Mouse (Mus musculus): ENCODE data around the gene Lim2. TPM values are rescaled to one million over a fixed set of nuclear protein-coding genes. Genes with fewer than 3 reads are reported as not detected.
A peak's percentile ranks its signal among the peaks of the same experiment; 100 is the strongest.

Gene Lim2
- polyA plus RNA-seq, 1 experiment from 2014 or later: not detected

DNA sequence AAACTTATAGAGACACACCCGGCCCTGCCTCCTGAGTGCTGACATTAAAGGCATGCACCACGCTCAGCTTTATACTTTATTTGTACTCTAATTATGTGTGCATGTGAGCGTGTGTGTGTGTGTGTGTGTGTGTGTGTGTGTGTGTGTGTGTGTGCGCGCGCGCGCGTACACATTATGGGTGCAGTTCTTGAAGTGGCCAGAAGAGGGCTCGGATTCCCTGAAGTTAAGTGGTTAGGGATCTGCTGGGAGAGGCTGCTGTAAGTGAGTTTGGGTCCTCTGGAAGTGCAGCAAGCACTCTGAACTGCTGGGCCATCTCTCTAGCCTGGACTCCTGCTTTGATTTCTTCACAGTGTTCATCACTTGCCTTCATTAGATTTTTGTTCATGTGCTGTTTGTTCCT is 10.2 kb upstream of the Lim2 start:
- WGBS: 91% methylated on average over 10 of the region's 10 CpGs
- no peaks in the 10 kb centered on the region for H3K36me3 ChIP-seq (ENCODE audit: control insufficient read depth, insufficient read depth)
- no peak overlapping the region for H3K27ac ChIP-seq (ENCODE audit: low read length)
- H3K9ac ChIP-seq (replicated peaks; ENCODE audit: low read depth, low read length): no peak overlapping the region
- no peaks in the 10 kb centered on the region for H3K27me3 ChIP-seq (replicated peaks; ENCODE audit: control insufficient read depth, insufficient read depth, low read length)
- no peak for ATAC-seq
- H3K4me1 ChIP-seq (replicated peaks; ENCODE audit: control insufficient read depth, insufficient read depth, low read length): no peaks in the 10 kb centered on the region
- no peak overlapping the region for H3K4me2 ChIP-seq (ENCODE audit: low read length)
- H3K4me3 ChIP-seq (replicated peaks; ENCODE audit: low read length): no peak overlapping the region
- H3K9me3 ChIP-seq (ENCODE audit: control insufficient read depth, low read length): no peaks in the 10 kb centered on the region

DNA sequence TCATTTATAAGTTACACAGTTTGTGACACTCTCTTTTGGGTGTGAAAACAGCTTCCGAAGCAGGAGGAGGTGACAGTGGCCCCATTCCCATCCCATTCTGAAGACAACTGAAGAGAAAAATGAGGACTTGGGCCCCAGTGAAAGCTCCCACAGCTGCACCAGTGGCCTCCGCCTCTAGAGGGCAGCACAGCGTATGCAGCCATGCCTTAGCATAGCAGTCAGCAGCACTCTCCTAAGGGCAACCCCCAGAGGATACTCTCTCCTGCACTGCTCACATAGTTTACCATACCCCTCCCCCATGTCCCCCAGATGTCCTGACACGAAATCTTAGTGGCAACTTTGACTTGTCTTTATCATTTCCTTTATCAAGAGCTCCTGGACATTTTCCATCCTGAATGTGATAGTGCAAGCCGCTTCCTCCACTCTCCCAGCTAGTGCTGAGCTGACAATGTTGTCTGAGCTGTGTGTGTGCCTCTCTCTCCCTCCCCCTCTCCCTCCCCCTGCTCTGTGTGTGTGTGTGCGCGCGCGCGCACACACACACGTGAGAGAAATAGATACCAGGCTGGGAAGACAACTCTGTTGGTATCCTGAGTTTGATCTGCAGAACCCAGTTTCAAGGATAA is 4.4 kb upstream of the Lim2 start:
- no peak overlapping the region for H3K27ac ChIP-seq (ENCODE audit: low read length)
- 0 out of 2 replicates have a peak, but pooled peaks cover 2% of the 10 kb centered on the region for H3K4me1 ChIP-seq (replicated peaks; ENCODE audit: control insufficient read depth, insufficient read depth, low read length)
- no peaks in the 10 kb centered on the region for H3K27me3 ChIP-seq (replicated peaks; ENCODE audit: control insufficient read depth, insufficient read depth, low read length)
- ATAC-seq: peak; percentile 90
- no peaks in the 10 kb centered on the region for H3K9me3 ChIP-seq (ENCODE audit: control insufficient read depth, low read length)
- 10% methylated on average over 11 of the region's 11 CpGs for WGBS
- no peaks in the 10 kb centered on the region for H3K36me3 ChIP-seq (ENCODE audit: control insufficient read depth, insufficient read depth)
- H3K4me2 ChIP-seq (ENCODE audit: low read length): 0 out of 2 replicates have a peak overlapping the region, but pooled peaks have one; percentile 1
- no peak overlapping the region for H3K9ac ChIP-seq (replicated peaks; ENCODE audit: low read depth, low read length)
- no peak overlapping the region for H3K4me3 ChIP-seq (replicated peaks; ENCODE audit: low read length)

DNA sequence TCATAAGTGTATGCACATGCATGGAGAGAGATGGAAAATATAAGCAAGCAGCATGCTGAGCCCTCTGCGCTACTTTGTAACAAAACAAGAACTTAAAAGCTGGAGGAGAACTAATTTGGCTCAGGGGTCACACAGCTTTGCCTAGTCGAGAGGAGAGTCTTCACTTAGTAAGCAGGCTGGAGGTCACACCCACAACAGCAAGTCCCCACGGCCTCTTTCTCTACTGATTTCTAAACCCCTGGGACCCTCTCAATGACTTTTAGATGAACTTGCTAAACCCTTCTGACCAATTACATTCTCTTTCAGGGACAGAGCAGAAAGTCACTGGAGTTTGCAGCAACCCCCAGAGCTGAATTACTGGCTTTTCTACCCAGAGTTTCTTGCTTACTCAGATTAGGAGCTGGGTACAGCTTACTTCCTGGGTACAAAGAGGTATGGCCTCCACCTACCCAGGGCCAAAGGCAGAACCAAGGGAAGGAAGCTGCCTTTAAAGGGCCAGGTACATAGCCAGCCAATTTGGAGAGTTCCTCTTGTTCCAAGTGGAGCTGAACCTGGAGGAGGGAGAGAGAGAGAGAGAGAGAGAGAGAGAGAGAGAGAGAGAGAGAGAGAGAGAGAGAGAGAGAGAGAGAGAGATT is 3.4 kb upstream of the Lim2 start:
- Histone ChIP-seq H3K4me2 (ENCODE audit: low read length) (no peak overlapping the region), H3K9me3 (ENCODE audit: control insufficient read depth, low read length) (no peaks in the 10 kb centered on the region), H3K9ac (replicated peaks; ENCODE audit: low read depth, low read length) (no peak overlapping the region), H3K4me1 (replicated peaks; ENCODE audit: control insufficient read depth, insufficient read depth, low read length) (0 out of 2 replicates have a peak, but pooled peaks cover 2% of the 10 kb centered on the region), H3K27ac (ENCODE audit: low read length) (no peak overlapping the region), H3K36me3 (ENCODE audit: control insufficient read depth, insufficient read depth) (no peaks in the 10 kb centered on the region), H3K27me3 (replicated peaks; ENCODE audit: control insufficient read depth, insufficient read depth, low read length) (no peaks in the 10 kb centered on the region), H3K4me3 (replicated peaks; ENCODE audit: low read length) (no peak overlapping the region)
- ATAC-seq: no peak
- 55% methylated on average over 3 of the region's 3 CpGs for WGBS

DNA sequence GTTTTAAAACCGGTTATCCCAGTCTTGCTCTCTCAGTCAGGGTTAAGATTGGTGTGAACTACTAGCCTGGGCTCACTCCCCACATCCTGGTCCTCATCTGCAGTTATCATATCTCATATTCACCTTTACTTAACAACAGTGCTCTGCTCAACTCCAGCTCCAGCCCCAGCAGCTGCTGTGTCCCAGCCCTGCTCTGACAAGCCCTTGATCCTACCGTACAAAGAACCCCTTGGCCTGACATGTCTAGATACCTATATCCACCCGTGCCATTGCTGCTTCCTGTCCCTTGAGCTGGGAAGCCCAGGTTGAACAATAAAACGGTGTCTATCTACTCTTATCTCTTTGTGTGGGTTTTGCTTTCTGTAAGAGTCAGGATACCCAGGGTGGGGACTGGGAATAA is 2.0 kb downstream of the Lim2 start:
- 62% methylated on average over 4 of the region's 4 CpGs for WGBS
- Histone ChIP-seq H3K4me1 (replicated peaks; ENCODE audit: control insufficient read depth, insufficient read depth, low read length) (no peaks in the 10 kb centered on the region), H3K9me3 (ENCODE audit: control insufficient read depth, low read length) (no peaks in the 10 kb centered on the region), H3K36me3 (ENCODE audit: control insufficient read depth, insufficient read depth) (no peaks in the 10 kb centered on the region), H3K9ac (replicated peaks; ENCODE audit: low read depth, low read length) (no peak overlapping the region), H3K4me2 (ENCODE audit: low read length) (no peak overlapping the region), H3K27ac (ENCODE audit: low read length) (no peak overlapping the region), H3K27me3 (replicated peaks; ENCODE audit: control insufficient read depth, insufficient read depth, low read length) (no peaks in the 10 kb centered on the region), H3K4me3 (replicated peaks; ENCODE audit: low read length) (no peak overlapping the region)
- ATAC-seq: no peak

DNA sequence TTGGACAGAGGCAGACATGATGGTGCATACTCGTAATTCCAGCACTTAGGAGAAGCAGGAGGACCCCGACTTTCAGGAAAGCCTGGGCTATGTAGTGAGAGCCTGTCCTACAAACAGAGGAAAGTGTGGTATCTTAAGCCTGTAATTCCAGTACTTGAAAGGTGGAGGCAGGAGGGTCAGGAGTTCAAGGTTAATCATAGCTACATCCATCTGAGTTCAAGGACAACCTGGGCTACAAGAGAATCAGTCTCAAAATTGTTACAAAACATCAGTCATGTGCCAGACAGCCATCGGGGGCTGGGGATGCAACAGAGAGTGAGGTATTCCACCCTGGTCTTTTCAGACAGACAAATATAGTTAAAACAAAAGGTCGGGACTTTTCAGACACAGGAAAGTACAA is 5.4 kb downstream of the Lim2 start:
- Histone ChIP-seq H3K9me3 (ENCODE audit: control insufficient read depth, low read length) (no peaks in the 10 kb centered on the region), H3K4me2 (ENCODE audit: low read length) (no peak overlapping the region), H3K27me3 (replicated peaks; ENCODE audit: control insufficient read depth, insufficient read depth, low read length) (no peaks in the 10 kb centered on the region), H3K4me3 (replicated peaks; ENCODE audit: low read length) (no peak overlapping the region), H3K9ac (replicated peaks; ENCODE audit: low read depth, low read length) (no peak overlapping the region), H3K27ac (ENCODE audit: low read length) (no peak overlapping the region), H3K4me1 (replicated peaks; ENCODE audit: control insufficient read depth, insufficient read depth, low read length) (no peaks in the 10 kb centered on the region), H3K36me3 (ENCODE audit: control insufficient read depth, insufficient read depth) (no peaks in the 10 kb centered on the region)
- 75% methylated on average over 4 of the region's 4 CpGs for WGBS
- ATAC-seq: no peak

DNA sequence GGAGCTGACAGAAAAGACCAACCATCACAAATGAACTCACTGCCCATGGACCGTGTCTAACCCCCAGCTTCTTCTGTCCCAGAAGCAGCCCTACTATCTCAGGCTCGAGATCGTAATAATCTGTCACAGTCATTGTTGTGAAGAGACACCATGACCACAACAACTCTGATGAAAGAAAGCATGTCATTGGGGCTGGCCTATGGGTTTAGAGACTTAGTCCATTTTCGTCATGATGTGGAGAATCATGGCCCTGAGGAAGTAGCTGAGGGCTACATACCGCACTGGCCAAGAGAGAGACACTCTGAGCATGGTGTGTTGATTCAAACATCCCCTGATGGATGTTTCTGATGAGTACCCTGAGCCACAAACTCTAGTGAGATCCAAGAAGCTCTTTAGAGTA is 7.2 kb downstream of the Lim2 start:
- Histone ChIP-seq H3K4me2 (ENCODE audit: low read length) (no peak overlapping the region), H3K4me1 (replicated peaks; ENCODE audit: control insufficient read depth, insufficient read depth, low read length) (no peaks in the 10 kb centered on the region), H3K27ac (ENCODE audit: low read length) (no peak overlapping the region), H3K27me3 (replicated peaks; ENCODE audit: control insufficient read depth, insufficient read depth, low read length) (no peaks in the 10 kb centered on the region), H3K9me3 (ENCODE audit: control insufficient read depth, low read length) (no peaks in the 10 kb centered on the region), H3K4me3 (replicated peaks; ENCODE audit: low read length) (no peak overlapping the region), H3K9ac (replicated peaks; ENCODE audit: low read depth, low read length) (no peak overlapping the region), H3K36me3 (ENCODE audit: control insufficient read depth, insufficient read depth) (no peaks in the 10 kb centered on the region)
- 87% methylated on average over 5 of the region's 5 CpGs for WGBS
- no peak for ATAC-seq

DNA sequence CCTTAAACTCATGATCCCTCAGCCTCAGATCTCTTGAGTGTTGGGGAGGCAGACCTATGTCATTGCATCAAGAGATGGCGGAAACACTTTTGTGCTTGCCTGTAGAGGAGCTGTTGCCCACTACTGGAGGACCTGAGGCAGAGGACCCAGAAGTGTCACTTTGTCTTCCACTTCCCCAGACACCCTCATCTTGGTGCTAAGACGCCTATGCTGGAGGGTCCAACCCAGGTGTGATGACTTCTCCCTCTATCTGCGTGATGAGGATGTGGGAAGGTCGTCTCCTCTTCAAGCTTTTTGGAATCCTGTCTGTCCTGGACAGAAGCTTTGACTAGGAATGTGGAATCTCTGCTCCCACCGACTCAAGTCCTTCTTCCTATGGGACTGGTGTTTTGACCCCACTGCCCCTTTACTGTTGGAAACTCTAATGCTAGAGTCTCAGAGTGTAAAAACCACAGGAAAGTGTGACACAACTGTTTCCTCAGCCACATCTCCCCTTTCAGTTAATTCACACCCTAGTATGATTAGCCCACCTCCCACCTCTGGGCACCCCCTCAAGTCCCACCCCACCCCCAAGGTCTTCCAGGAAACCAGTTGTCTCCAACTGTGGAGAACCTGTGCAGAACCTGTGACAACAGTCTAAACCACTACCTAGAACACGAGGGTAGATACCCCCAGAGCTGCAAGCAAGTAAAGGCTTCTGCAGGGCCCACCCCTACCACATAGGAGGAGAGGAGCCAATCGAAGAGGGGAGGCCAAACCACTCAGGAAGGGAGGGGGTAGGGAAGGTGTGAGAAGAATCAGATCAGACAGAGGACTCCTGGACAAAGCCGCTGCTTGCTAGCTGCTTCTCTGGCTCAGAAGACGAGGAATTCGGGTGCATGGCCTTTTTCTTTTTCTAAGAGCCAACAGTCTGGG is 9.1 kb downstream of the Lim2 start, which contains the start of gene Nkg7:
Gene Nkg7, plus strand, starts transcription at position 733 of the 915 bp plus-strand sequence.
- Histone ChIP-seq H3K4me1 (replicated peaks; ENCODE audit: control insufficient read depth, insufficient read depth, low read length) (no peaks in the 10 kb centered on the region), H3K36me3 (ENCODE audit: control insufficient read depth, insufficient read depth) (no peaks in the 10 kb centered on the region), H3K9me3 (ENCODE audit: control insufficient read depth, low read length) (no peaks in the 10 kb centered on the region), H3K4me3 (replicated peaks; ENCODE audit: low read length) (no peak within 1 kb of the TSS), H3K9ac (replicated peaks; ENCODE audit: low read depth, low read length) (no peak within 1 kb of the TSS), H3K4me2 (ENCODE audit: low read length) (no peak within 1 kb of the TSS), H3K27ac (ENCODE audit: low read length) (no peak within 1 kb of the TSS), H3K27me3 (replicated peaks; ENCODE audit: control insufficient read depth, insufficient read depth, low read length) (no peaks in the 10 kb centered on the region)
- 78% methylated on average over 10 of the region's 10 CpGs for WGBS
- ATAC-seq: no peak

DNA sequence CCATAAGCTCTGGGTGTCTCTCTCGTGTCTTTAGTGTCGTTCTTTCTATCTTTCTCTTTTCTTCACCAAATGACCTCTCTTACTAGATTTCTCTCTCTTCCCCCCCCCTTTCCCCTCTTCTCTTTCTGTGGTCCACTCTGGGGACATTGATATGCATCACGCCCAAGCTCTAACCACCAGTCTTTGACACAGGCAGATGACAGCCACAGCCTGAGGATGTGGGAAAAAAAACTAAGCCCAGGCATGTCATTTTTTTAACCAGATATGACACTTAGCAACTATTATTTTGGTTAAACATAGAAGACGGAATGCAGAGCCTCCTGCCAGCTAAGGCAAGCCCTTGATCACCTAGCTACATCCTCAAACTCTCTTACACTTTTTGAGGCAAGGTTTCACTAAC is 11.1 kb downstream of the Lim2 start:
- Histone ChIP-seq H3K9ac (replicated peaks; ENCODE audit: low read depth, low read length) (no peak overlapping the region), H3K36me3 (ENCODE audit: control insufficient read depth, insufficient read depth) (no peaks in the 10 kb centered on the region), H3K4me1 (replicated peaks; ENCODE audit: control insufficient read depth, insufficient read depth, low read length) (peaks cover 8% of the 10 kb centered on the region), H3K27ac (ENCODE audit: low read length) (no peak overlapping the region), H3K4me3 (replicated peaks; ENCODE audit: low read length) (no peak overlapping the region), H3K27me3 (replicated peaks; ENCODE audit: control insufficient read depth, insufficient read depth, low read length) (no peaks in the 10 kb centered on the region), H3K9me3 (ENCODE audit: control insufficient read depth, low read length) (no peaks in the 10 kb centered on the region), H3K4me2 (ENCODE audit: low read length) (no peak overlapping the region)
- WGBS: 80% methylated on average over 4 of the region's 4 CpGs
- ATAC-seq: no peak

DNA sequence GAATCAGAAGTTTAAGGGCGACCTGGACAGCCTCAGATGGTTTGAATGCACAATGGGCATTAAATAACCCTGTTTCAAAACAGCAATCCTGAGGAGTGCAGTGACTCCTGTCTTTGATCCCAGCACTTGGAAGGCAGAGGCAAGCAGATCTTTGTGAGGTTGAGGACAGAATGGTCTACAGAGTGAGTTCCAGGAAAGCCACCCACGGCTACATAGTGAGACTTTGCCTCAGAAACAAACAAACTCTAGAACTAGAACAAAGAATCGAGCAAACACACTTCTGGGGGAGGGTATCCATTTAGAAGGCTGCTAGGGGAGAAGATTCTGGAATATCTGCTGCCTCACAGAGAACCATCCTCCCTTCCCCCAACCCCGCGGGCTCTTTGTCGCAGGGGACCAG is 13.0 kb downstream of the Lim2 start, which contains the start of gene Cldnd2:
Gene Cldnd2, plus strand, starts transcription at position 301 of the 400 bp plus-strand sequence.
- WGBS: 82% methylated on average over 6 of the region's 6 CpGs
- Histone ChIP-seq H3K4me1 (replicated peaks; ENCODE audit: control insufficient read depth, insufficient read depth, low read length) (peaks cover 21% of the 10 kb centered on the region), H3K4me3 (replicated peaks; ENCODE audit: low read length) (no peak within 1 kb of the TSS), H3K9me3 (ENCODE audit: control insufficient read depth, low read length) (no peaks in the 10 kb centered on the region), H3K9ac (replicated peaks; ENCODE audit: low read depth, low read length) (no peak within 1 kb of the TSS), H3K36me3 (ENCODE audit: control insufficient read depth, insufficient read depth) (no peaks in the 10 kb centered on the region), H3K27ac (ENCODE audit: low read length) (no peak within 1 kb of the TSS), H3K4me2 (ENCODE audit: low read length) (no peak within 1 kb of the TSS), H3K27me3 (replicated peaks; ENCODE audit: control insufficient read depth, insufficient read depth, low read length) (no peaks in the 10 kb centered on the region)
- ATAC-seq: no peak

Measured in forebrain, embryonic 16.5 days (tissue).